Comparison of ENCODE assay signal across 34 mouse cellular contexts in the genomic region with DNA sequence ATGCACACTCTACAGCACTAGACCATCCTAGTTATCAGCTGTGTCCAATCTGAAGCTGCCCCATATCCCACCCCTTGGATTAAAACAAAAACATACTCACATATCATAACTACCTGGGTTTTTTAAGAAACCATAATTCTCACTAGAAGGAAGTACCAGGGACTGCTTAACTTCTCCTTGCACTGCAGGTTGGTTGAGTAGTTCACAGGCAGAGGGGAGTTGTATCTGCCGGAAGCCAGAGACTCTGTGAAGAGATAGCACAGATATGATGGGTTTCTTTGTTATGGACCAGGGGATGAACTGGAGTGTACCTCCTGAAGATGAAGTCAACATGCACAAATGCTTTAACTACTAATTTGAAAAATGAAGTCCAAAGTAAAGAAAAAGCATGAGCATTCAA. TPM values are rescaled to one million over a fixed set of nuclear protein-coding genes. Genes with fewer than 3 reads are reported as not detected.
A peak's percentile ranks its signal among the peaks of the same experiment; 100 is the strongest.
DNase-seq lines count a peak whose midpoint lies in the region; ATAC-seq and TF ChIP-seq lines count a peak whose summit lies in the region.
"Had no signal": no experiment of that assay in that cellular context is flagged by ENCODE, and none has a peak within 500 bp of the region (broad histone marks: within the 10 kb centered on the region; RNA-seq: fewer than 3 reads in every experiment).

No protein-coding gene starts in this region.

- peaks cover 12% of the 10 kb centered on the region for H3K4me1 ChIP-seq in spleen, adult 2 months (ENCODE audit: control insufficient read depth, insufficient read depth, insufficient read length)
- H3K4me1 ChIP-seq: embryonic facial prominence, embryonic 10.5 days; embryonic facial prominence, embryonic 13.5 days; forebrain, embryonic 13.5 days; heart, embryonic 12.5 days; heart, embryonic 15.5 days; hindbrain, embryonic 10.5 days; hindbrain, embryonic 13.5 days had no signal

- no peak for DNase-seq in spleen, adult 2 months (ENCODE audit: low read depth in 1 of 2, low spot score in 2 of 2)
- no peak for DNase-seq in spleen, postnatal 14 days (ENCODE audit: low spot score in 2 of 2)
- peak; percentile 70 for DNase-seq in induced T-regulatory cell, adult 2 months (ENCODE audit: low read depth)
- no peak for DNase-seq in heart, adult 18-20 months
- DNase-seq in T-cell, adult 2 months (ENCODE audit: low spot score) = no peak
- no peak for DNase-seq in thymus, postnatal 4 days
- DNase-seq: adrenal gland, adult 2 months; adrenal gland, postnatal 14 days; cerebellum, adult 11 months; cerebellum, adult 2 months; cerebellum, adult 9-11 months; cerebellum, postnatal 25 days; embryo, embryonic 11 days; forebrain, postnatal 0 days; gastrocnemius, adult 2 months; gastrocnemius, postnatal 14 days; heart, adult 11 months; heart, postnatal 10 days; heart, postnatal 36 days had no signal

- ATAC-seq in neutrophil, adult 5-6 weeks (ENCODE audit: extremely low read depth, insufficient number of reproducible peaks, low FRiP score, poor library complexity, severe bottlenecking) = peak; percentile 45; the same call in 1 of the 2 replicates
- ATAC-seq: forebrain, embryonic 13.5 days; forebrain, postnatal 0 days; hindbrain, embryonic 16.5 days had no signal

- WGBS in spleen, adult 2 months = 31% methylated on average over 1 of the region's 1 CpGs

- no peak for TF ChIP-seq CTCF in spleen, adult 2 months (IDR thresholded peaks at IDR 0.05; ENCODE audit: extremely low read depth, insufficient read depth, insufficient read length, insufficient replicate concordance)

- H3K4me3 ChIP-seq in spleen, adult 2 months (ENCODE audit: extremely low read depth, insufficient read depth, insufficient read length) = no peak overlapping the region
- H3K4me3 ChIP-seq: embryonic facial prominence, embryonic 10.5 days; embryonic facial prominence, embryonic 13.5 days; erythroblast, embryonic 14.5 days; forebrain, embryonic 13.5 days; gastrocnemius, adult 2 months; heart, embryonic 12.5 days; heart, embryonic 15.5 days; hindbrain, embryonic 10.5 days; hindbrain, embryonic 13.5 days had no signal

- no peak for TF ChIP-seq POLR2A in spleen, adult 2 months (IDR thresholded peaks at IDR 0.05; ENCODE audit: low read depth, low read length)

- peaks cover 7% of the 10 kb centered on the region for H3K36me3 ChIP-seq in spleen, adult 2 months (ENCODE audit: control insufficient read depth, insufficient read depth, low read length)
- H3K36me3 ChIP-seq: embryonic facial prominence, embryonic 10.5 days; embryonic facial prominence, embryonic 13.5 days; heart, embryonic 12.5 days; heart, embryonic 15.5 days; hindbrain, embryonic 10.5 days; hindbrain, embryonic 13.5 days had no signal

- H3K27me3 ChIP-seq in spleen, adult 2 months (ENCODE audit: control insufficient read depth, insufficient read depth, low read length) = no peaks in the 10 kb centered on the region
- H3K27me3 ChIP-seq: embryonic facial prominence, embryonic 13.5 days; forebrain, embryonic 13.5 days; heart, embryonic 12.5 days; heart, embryonic 15.5 days; hindbrain, embryonic 13.5 days had no signal

- H3K27ac ChIP-seq in spleen, adult 2 months (ENCODE audit: insufficient read depth, low read length) = peak overlapping the region; percentile 74
- H3K27ac ChIP-seq: embryonic facial prominence, embryonic 10.5 days; embryonic facial prominence, embryonic 13.5 days; forebrain, embryonic 13.5 days; gastrocnemius, adult 2 months; heart, embryonic 15.5 days; hindbrain, embryonic 10.5 days; hindbrain, embryonic 13.5 days had no signal

RNA-seq across cellular contexts. Expression of a gene that starts 15.1 kb away (rescaled TPM):
- 35.9 and 38.1 TPM in 2 replicates for polyA plus RNA-seq in spleen, adult 2 months (2012; rRNA removed)
- total RNA-seq in neutrophil, adult 5-6 weeks (2017) = 335 and 348 TPM in 2 replicates
- total RNA-seq in heart, adult 18-20 months (2021) = under 1 TPM in 1 of 2 experiments, not detected in 1; 0.82 TPM
- total RNA-seq: adrenal gland, adult 2 months; adrenal gland, postnatal 4 days; ES-E14; forebrain, postnatal 0 days; gastrocnemius, adult 2 months had no signal
- polyA plus RNA-seq: adrenal gland, adult 2 months; cerebellum, adult 2 months; embryonic facial prominence, embryonic 10.5 days; embryonic facial prominence, embryonic 13.5 days; erythroblast, embryonic 14.5 days; forebrain, embryonic 13.5 days; heart, embryonic 12.5 days; heart, embryonic 15.5 days; hindbrain, embryonic 10.5 days; hindbrain, embryonic 13.5 days; hindbrain, embryonic 16.5 days; intestine, embryonic 14.5 days had no signal

RNA-seq across cellular contexts. Expression of a gene that starts 15.5 kb away (rescaled TPM):
- 27.9 and 34.8 TPM in 2 replicates for polyA plus RNA-seq in spleen, adult 2 months (2012; rRNA removed)
- total RNA-seq in neutrophil, adult 5-6 weeks (2017) = 108 and 112 TPM in 2 replicates
- 1 to 10 TPM; 7.0 to 9.7 TPM for total RNA-seq in heart, adult 18-20 months (2021)
- total RNA-seq: ES-E14 had no signal
- polyA plus RNA-seq: erythroblast, embryonic 14.5 days had no signal

RNA-seq across cellular contexts. Expression of a gene that starts 31.6 kb away (rescaled TPM):
- polyA plus RNA-seq in spleen, adult 2 months (2012; rRNA removed) = 8.9 and 12.2 TPM in 2 replicates
- total RNA-seq in neutrophil, adult 5-6 weeks (2017) = 34.3 and 38.1 TPM in 2 replicates
- 1 to 10 TPM; 7.6 to 9.6 TPM for total RNA-seq in heart, adult 18-20 months (2021)
- total RNA-seq: ES-E14 had no signal
- polyA plus RNA-seq: erythroblast, embryonic 14.5 days had no signal

RNA-seq across cellular contexts. Expression of a gene that starts 35.8 kb away (rescaled TPM):
- 8.6 and 10.2 TPM in 2 replicates for polyA plus RNA-seq in spleen, adult 2 months (2012; rRNA removed)
- 0.58 TPM in 1 of 2 replicates, not detected in the other for total RNA-seq in neutrophil, adult 5-6 weeks (2017)
- 1 to 10 TPM; 5.4 to 6.7 TPM for total RNA-seq in heart, adult 18-20 months (2021)
- total RNA-seq: common myeloid progenitor, adult 5-6 weeks; forebrain, postnatal 0 days had no signal
- polyA plus RNA-seq: erythroblast, embryonic 14.5 days; forebrain, embryonic 13.5 days; forebrain, postnatal 0 days; frontal cortex, adult 2 months; hindbrain, embryonic 13.5 days; hindbrain, embryonic 16.5 days had no signal

RNA-seq across cellular contexts. Expression of a gene that starts 57.4 kb away (rescaled TPM):
- polyA plus RNA-seq in spleen, adult 2 months (2012; rRNA removed) = 44.9 and 62.0 TPM in 2 replicates
- 44.8 and 59.4 TPM in 2 replicates for total RNA-seq in neutrophil, adult 5-6 weeks (2017)
- total RNA-seq in heart, adult 18-20 months (2021) = 1 to 10 TPM; 1.1 to 5.0 TPM
- total RNA-seq: ES-E14; forebrain, postnatal 0 days; gastrocnemius, adult 2 months had no signal
- polyA plus RNA-seq: embryonic facial prominence, embryonic 10.5 days; forebrain, embryonic 13.5 days; forebrain, postnatal 0 days; heart, embryonic 12.5 days; hindbrain, embryonic 10.5 days; hindbrain, embryonic 13.5 days; hindbrain, embryonic 16.5 days had no signal

Comparison
In these comparisons a context has a peak if more than half of its experiments do, and no peak if none do; other contexts are left out.
1. RNA of a gene that starts 15.1 kb away (total RNA-seq): 335 to 348 TPM in neutrophil, adult 5-6 weeks; 0.82 TPM in heart, adult 18-20 months; every median in the first group is over 100 times any median in the second.
2. RNA of a gene that starts 15.5 kb away (total RNA-seq): 108 to 112 TPM in neutrophil, adult 5-6 weeks; 7.0 to 9.7 TPM in heart, adult 18-20 months; every median in the first group is over 10 times any median in the second.